Comparison of ENCODE assay signal across 10 mouse cellular contexts in the genomic region with DNA sequence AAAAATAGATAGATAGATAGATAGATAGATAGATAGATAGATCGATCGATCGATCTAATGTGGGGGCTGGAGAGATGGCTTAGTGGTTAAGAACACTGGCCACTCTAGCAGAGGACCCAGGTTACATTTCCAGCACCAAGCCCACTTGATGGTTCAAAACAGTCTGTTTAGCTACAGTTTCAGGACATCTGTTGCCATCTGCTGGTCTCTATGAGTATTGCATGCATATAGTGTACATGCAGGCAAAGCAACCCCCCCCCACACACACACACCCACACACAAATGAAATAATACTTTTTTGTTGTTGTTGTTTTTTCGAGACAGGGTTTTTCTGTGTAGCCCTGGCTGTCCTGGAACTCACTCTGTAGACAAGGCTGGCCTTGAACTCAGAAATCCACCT.
DNase-seq lines count a peak whose midpoint lies in the region; ATAC-seq and TF ChIP-seq lines count a peak whose summit lies in the region.
"Had no signal": no experiment of that assay in that cellular context is flagged by ENCODE, and none has a peak within 500 bp of the region (broad histone marks: within the 10 kb centered on the region; RNA-seq: fewer than 3 reads in every experiment).

No protein-coding gene starts in this region.

- 75% methylated on average over 4 of the region's 4 CpGs for WGBS in heart, adult 2 months
- 76% methylated on average over 4 of the region's 4 CpGs for WGBS in thymus, adult 2 months
- 81% methylated on average over 4 of the region's 4 CpGs for WGBS in forebrain, embryonic 11.5 days

- no peaks in the 10 kb centered on the region for H3K9me3 ChIP-seq in forebrain, embryonic 11.5 days (ENCODE audit: control insufficient read depth, low read length)
- H3K9me3 ChIP-seq: heart, embryonic 15.5 days had no signal

- H3K36me3 ChIP-seq in heart, adult 2 months (ENCODE audit: control insufficient read depth, insufficient read depth, low read length), result no peaks in the 10 kb centered on the region
- H3K36me3 ChIP-seq in thymus, adult 2 months (ENCODE audit: control insufficient read depth, insufficient read depth, low read length), result no peaks in the 10 kb centered on the region
- H3K36me3 ChIP-seq in forebrain, embryonic 11.5 days (ENCODE audit: control insufficient read depth, insufficient read depth, low read length), result no peaks in the 10 kb centered on the region
- H3K36me3 ChIP-seq: heart, embryonic 15.5 days had no signal

- no peak for DNase-seq in heart, adult 2 months
- no peak for DNase-seq in heart, postnatal 36 days
- peak; percentile 30 for DNase-seq in thymus, adult 2 months
- DNase-seq in thymus, postnatal 36 days, result no peak
- peak; percentile 23 for DNase-seq in thymus, postnatal 4 days
- no peak for DNase-seq in layer of hippocampus, postnatal 14 days (ENCODE audit: low spot score in 2 of 2)
- no peak for DNase-seq in forebrain, embryonic 11.5 days (ENCODE audit: low spot score)

- no peaks in the 10 kb centered on the region for H3K79me2 ChIP-seq in heart, adult 2 months (replicated peaks; ENCODE audit: control insufficient read depth, insufficient read depth, low read length)

- H3K4me1 ChIP-seq in heart, adult 2 months (ENCODE audit: control insufficient read depth, insufficient read depth, low read length), result peaks cover 2% of the 10 kb centered on the region; the same call in 1 of the 2 replicates
- no peaks in the 10 kb centered on the region for H3K4me1 ChIP-seq in thymus, adult 2 months (replicated peaks; ENCODE audit: control insufficient read depth, insufficient read depth, low read length)
- H3K4me1 ChIP-seq in forebrain, embryonic 11.5 days (replicated peaks; ENCODE audit: control insufficient read depth, insufficient read depth, low read length), result no peaks in the 10 kb centered on the region
- H3K4me1 ChIP-seq: heart, embryonic 15.5 days had no signal

- H3K27ac ChIP-seq in heart, adult 2 months, result no peak overlapping the region
- H3K27ac ChIP-seq in thymus, adult 2 months (ENCODE audit: control insufficient read depth, insufficient read depth, low read length), result no peak overlapping the region
- no peak overlapping the region for H3K27ac ChIP-seq in forebrain, embryonic 11.5 days (ENCODE audit: low read depth, low read length)
- H3K27ac ChIP-seq: heart, embryonic 15.5 days; macrophage had no signal

- H3K4me2 ChIP-seq in forebrain, embryonic 11.5 days (ENCODE audit: low read depth, low read length, severe bottlenecking), result no peak overlapping the region
- H3K4me2 ChIP-seq: heart, embryonic 15.5 days had no signal

- TF ChIP-seq CTCF in heart, adult 2 months (IDR thresholded peaks at IDR 0.05), result peak; percentile 68
- no peak for TF ChIP-seq CTCF in thymus, adult 2 months (IDR thresholded peaks at IDR 0.05; ENCODE audit: borderline replicate concordance, control insufficient read depth, extremely low read depth, insufficient read depth, low read length, poor library complexity)

- ATAC-seq in inflammation-experienced regulatory T-cells, adult 6 months, result peak; percentile 48
- no peak for ATAC-seq in forebrain, embryonic 11.5 days (replicated peaks; ENCODE audit: low FRiP score)

- no peak for TF ChIP-seq EP300 in heart, adult 2 months (IDR thresholded peaks at IDR 0.05; ENCODE audit: insufficient read depth, low read depth, low read length)

- no peaks in the 10 kb centered on the region for H3K27me3 ChIP-seq in heart, adult 2 months (ENCODE audit: control insufficient read depth, insufficient read depth, low read length)
- no peaks in the 10 kb centered on the region for H3K27me3 ChIP-seq in thymus, adult 2 months (ENCODE audit: control insufficient read depth, insufficient read depth, low read length)
- H3K27me3 ChIP-seq in forebrain, embryonic 11.5 days (ENCODE audit: control insufficient read depth, insufficient read depth, low read length), result no peaks in the 10 kb centered on the region
- H3K27me3 ChIP-seq: heart, embryonic 15.5 days had no signal

- intact Hi-C loops in heart, adult 2 months (cut with DNase I), result loop anchor here (1.0 to 10.0 kb wide), 2 partner anchors 173 to 307 kb away; no protein-coding TSS in a partner anchor
- intact Hi-C loops in heart, postnatal 36 days (cut with DNase I), result loop anchor here (5.0 kb wide), 1 partner anchor 174 kb away; no protein-coding TSS in a partner anchor

- no peak overlapping the region for H3K4me3 ChIP-seq in heart, adult 2 months
- H3K4me3 ChIP-seq in thymus, adult 2 months (ENCODE audit: control insufficient read depth, insufficient read depth, low read length), result no peak overlapping the region
- H3K4me3 ChIP-seq in forebrain, embryonic 11.5 days (ENCODE audit: low read depth, low read length), result no peak overlapping the region
- H3K4me3 ChIP-seq: heart, embryonic 15.5 days had no signal

- no peak overlapping the region for H3K9ac ChIP-seq in heart, adult 2 months (ENCODE audit: low read depth, low read length)
- H3K9ac ChIP-seq in forebrain, embryonic 11.5 days (ENCODE audit: low read length), result no peak overlapping the region
- H3K9ac ChIP-seq: heart, embryonic 15.5 days had no signal

- no peak for TF ChIP-seq POLR2A in heart, adult 2 months (IDR thresholded peaks at IDR 0.05; ENCODE audit: insufficient read depth, low read depth, low read length)
- TF ChIP-seq POLR2A in thymus, adult 2 months (IDR thresholded peaks at IDR 0.05; ENCODE audit: control insufficient read depth, extremely low read depth, insufficient read depth, low read length, poor library complexity), result no peak

Comparison
In these comparisons a context has a peak if more than half of its experiments do, and no peak if none do; other contexts are left out.
1. DNase-seq: peak in thymus, adult 2 months (single experiment) and thymus, postnatal 4 days (single experiment); none in heart, adult 2 months (0 of 2), heart, postnatal 36 days (0 of 2), thymus, postnatal 36 days (0 of 2), layer of hippocampus, postnatal 14 days (0 of 2) and forebrain, embryonic 11.5 days (single experiment).